Mouse (Mus musculus) naive thymus-derived CD4-positive, alpha-beta T cell, adult 2 months (primary cell): ENCODE results near the gene Srbd1.

Experiments
- DNase-seq: peaks from one replicate; pipeline ENCODE4 v3.0.0-alpha.2; 2011; ENCODE audit warnings: low read depth

Srbd1 gene

DNA sequence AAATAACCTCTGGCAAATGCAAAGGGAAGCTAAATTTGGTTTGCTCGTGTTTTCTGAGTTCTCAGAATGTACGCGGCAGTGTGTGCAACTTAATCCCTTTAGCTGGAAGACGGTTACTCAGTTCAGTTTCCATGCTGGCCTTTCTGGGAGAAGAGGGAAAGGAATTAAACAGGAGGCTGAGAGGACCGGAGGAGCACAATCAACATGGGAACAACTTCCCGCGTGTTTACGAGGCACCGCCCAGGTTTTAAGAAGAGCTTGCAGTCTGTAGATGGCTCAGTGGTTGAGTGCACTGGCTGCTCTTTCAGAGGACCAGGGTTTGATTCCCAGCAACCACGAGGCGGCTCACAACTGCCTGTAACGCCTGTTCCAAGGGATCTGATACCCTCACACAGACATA lies 109.8 kb downstream of the Srbd1 start:
- DNase-seq, result no peak

DNA sequence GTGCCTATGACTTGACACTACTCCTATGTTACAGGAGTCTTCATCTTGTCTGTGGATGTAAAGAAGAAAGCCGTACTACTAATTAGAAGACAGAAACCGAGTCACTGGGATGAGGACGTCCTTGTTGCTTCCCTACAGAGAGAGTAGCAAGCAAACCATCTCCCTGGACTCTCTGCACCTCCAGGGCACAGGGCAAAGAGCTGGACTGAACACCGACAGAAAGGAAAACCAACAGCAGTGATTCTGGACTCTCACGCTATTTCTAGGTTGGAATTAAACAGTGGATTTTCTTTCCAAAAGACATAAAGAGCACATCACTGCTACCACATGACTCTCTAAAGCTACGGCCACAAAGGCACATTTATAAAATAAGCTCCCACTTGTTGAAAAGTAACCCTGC lies 110.3 kb downstream of the Srbd1 start:
- peak; percentile 6 for DNase-seq

DNA sequence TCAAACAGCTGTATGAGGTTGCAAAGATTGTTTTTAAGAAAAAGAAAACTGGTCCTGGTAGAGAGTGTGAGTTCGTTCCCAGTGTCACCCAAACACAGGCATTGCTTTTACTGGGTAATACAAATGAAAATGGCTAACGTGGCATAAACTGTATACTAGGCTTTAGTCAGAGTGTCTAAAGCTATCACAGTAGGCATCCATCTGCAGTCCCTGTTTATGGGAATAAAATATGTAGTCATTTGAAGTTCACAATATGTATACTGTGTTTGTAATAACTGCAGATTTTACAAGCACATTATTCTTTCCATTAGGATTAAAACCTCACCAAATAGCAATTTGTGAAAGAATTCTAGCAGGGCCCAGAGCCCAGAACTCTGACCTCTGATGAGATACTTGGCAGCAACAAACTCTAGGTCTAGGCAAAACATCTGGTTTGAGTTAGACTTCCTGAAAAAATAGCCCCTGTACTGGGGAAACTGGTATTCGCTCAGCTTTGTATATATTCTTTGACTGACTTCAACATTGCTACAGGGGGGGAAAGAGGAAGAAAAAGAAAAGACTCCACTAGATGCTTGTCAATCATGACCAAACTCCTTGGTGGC lies 112.8 kb downstream of the Srbd1 start:
- DNase-seq, result no peak

DNA sequence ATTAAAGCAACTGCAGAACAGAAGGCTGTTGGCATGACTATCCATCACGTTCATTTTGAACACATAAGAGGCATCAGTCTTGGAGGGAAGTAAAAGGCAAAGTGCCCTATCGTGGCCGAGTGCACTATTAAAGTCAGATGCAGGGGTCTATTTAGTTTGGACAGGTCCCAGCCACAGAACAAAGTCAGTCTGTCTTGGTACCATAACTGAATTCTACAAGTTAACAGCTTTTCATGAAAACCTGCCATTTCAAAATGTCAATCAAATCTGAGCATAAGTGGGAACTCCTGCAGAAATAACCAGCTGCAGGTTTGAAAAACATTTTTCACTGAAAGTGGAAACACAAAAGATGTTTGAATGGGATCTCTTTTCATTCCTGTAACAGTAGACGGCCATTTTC lies 115.0 kb downstream of the Srbd1 start:
- DNase-seq, result no peak

DNA sequence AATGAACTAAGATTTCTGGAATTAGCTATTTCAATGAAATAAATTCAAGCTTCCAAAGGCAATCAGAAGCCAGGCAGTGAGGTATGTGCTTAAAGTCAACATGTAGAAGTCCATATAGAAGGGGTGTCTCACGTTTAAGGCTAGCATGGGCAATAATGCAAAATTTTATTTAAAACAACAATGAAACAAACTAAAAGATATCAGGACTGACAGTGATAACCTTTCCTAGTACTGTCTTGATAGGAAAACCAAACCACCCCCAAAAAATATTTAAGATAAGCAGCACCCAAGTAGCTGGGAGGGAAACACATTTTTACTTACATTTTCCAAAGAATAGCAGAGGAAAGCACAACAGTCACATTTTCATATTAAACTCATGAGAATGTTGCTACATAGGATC lies 115.8 kb downstream of the Srbd1 start:
- DNase-seq, result no peak

DNA sequence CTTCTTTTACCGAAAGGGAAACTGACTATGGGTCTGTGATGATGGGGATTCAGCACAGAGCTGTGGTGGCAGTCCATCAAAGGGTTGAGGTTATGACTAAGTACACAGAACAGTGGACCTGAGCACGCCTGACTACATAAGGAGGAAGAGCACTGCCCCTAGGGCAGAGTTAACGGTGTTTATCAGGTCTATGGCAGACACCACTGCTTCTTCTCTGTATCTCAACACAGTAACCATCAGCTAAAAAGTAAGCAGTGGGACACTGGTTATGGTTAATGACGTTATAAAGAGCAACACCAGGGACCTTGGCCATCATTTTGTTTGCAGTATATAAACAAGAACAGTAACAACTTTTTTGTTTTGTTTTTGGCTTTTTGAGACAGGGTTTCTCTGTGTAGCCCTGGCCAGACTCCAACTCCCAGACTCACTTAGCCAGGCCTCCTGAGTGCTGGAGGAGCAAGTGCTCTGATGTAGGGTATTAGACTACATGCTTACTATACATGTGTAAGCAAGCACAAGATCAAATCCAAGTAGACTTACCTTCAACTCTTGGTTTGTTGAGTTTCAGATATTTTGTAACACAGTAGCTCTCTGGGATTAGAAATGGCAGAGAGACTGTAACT lies 117.3 kb downstream of the Srbd1 start:
- DNase-seq, result no peak

DNA sequence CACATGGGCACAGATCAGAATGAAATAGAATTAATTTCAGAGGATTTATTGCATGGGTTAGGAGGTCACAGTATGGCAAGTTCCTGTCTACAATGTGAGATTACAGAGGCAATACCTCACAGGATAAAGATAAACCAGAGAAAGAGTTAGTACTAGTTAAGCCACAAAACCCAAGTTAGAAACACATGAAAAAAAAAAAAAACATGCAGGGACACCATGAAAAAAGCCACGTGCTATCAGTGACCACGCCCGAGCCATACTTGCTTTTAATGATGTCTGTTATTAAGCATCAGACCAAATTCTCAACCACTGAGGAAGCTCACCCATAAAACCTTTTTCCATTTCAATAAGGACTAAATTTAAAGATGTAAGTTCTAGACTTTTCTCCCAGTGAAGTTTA lies 120.4 kb downstream of the Srbd1 start:
- DNase-seq, result no peak

DNA sequence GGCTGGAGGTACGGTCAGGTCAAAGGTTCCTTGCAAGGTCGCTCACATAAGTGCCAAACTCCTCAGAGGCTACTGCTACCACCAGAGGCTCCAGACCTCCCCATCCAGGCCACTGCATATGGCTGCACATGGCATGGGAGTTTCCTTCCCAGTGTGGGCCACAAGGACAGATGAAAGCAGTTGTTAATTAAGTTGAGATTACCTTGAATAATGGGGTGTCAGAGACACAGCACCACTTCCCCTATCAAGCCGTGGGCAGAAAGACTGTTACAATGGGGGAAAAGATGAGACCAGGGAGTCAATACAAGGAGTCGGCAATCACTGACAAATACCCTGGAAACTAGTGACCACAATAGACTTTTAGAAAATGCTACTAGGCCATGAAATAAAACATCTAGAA lies 122.6 kb downstream of the Srbd1 start:
- DNase-seq, result no peak

DNA sequence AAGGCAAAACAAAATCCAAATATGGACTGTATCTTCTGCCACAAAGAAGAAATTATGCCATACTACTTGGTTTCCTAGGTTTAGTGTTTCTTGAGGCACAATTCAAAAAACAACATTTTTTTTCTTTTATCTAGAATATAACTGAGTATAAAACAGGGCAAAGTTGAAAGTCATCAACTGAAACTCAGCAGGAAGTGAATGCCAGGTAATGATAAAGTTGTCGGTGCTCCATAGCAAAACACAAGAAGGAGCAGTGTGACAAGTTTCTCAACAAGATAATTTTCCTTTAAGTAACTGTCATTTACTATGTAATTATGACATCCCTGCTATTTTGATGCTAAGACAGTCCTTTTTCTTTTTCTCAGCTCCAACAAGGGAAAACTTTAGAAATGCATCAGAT lies 123.2 kb downstream of the Srbd1 start:
- DNase-seq, result no peak

DNA sequence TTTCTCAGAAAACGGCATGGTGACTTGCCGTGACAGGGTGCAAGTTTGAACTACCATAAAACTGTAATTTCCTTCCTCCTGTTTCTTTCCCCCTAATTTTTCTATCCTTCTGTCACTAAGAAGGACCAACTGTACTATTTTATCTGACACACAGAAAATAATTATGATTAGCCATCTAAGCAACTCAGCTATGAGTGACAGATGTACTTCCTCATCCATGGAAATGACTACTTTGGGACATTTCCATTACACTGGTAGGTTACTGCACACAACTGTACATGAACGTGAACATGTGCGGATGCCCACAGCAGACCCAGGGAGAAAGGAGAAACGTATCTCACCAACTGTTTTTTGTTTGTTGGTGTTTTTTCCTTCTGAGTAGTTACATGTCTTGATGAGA lies 123.7 kb downstream of the Srbd1 start:
- DNase-seq, result no peak

DNA sequence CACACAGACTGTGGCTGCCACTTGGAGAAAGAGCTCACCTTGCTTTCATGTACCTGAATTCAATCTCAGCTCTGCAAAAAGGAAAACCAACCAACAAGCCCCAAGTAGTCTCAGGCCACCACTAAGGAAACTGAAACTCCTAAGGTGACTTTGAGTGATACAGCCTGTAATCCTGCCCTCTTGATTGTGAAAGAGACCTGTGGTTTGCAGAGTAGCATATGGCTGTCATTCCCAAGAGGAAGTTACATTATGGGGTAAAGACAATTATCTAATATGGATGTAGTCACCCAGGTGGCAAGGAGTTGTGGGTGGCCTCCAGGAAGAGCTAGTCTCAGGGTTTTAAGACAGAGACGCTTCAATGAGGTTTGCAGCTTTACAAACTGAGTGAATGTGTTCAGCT lies 125.2 kb downstream of the Srbd1 start:
- no peak for DNase-seq

DNA sequence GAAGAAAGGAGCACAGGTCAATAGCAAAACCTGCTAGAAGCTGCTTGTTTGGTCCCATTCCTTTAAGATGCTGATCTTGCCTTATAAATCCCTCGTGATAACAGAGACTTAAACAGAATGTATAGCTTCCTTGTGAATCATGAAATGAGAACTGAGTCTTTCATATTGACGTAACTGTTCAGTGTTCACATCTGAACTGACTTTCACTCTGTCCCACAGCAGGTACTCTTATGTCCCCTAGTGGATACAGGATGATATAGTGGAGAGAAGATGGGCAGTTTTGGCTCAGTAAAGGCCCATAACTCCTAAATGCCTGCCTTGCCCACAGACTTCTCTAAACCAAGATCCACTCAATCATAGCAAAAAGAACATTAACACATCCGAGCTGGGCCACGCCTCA lies 130.7 kb downstream of the Srbd1 start:
- DNase-seq, result no peak

DNA sequence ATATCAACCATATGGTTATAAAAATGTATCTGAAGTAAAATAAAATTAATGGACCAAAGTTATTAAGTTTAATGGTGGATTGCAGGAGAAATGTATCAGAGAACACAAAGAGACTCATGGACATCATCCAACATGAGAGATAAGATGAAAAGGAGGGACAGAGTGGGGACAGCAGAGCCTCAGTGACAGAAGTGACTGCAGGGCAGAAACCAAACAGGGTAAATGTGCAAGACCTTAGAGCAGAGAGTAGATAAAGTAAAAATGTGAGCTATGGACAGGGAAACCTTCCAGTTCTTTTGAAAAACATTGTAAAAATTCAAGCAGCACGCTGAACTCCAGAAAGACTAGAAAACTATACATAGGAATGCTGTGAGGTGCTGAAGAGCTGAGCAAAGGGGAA lies 132.4 kb downstream of the Srbd1 start:
- DNase-seq, result no peak

DNA sequence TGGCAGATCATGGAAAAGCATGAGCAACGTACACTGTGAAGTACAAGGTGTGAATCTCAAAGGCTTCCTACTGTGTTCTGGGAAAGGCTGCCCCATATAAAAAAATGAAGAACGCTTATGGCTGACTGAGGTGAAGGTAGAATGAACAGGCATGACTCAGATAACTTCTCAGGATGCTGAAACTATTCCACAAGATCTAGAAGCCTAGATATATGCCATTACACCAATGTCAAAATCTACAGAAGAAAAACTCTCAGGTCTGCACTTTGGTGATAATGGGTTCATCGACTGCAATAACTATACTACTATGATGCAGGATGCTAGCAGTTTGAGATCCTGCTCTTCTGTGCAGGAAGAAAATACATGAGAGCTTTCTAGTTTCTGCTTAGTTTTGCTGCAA lies 133.1 kb downstream of the Srbd1 start:
- no peak for DNase-seq

DNA sequence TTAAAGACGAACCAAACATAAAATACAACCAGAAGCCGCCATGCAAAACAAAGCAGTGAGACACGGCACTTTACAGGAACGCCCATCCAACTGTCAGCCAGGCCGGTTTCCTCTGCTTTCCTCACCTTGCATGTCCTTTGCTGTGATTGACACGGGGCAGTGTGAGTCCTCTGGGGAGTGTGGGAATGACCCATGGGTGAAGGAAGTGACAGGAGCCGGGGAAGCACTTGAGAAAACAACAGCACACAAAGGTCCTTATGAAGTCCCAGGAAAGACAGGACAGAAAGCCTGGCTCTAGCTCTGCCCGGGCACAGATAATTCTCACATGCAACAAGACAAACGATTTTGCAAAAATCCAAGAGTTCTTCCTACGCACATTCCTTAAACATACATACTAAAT lies 136.6 kb downstream of the Srbd1 start:
- DNase-seq, result no peak

DNA sequence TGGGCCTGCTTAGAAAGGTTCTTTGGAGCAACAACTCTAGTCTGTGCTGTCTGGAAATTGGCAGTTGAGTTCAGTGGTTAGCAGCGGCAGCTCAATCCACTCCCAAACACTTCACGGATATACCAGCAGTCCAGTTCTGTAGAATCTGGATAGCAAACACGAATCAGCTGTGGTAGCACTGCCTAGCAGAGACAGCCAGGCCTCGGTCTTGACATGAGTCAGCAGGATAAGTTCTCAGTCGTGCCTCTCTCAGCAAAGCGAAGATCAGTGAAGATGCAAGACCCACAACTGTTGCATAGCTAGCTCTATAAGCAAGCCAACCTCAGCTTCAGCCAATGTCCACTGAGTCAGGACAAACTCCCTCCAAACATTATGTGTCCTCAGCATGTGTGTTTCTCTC lies 142.9 kb downstream of the Srbd1 start:
- no peak for DNase-seq

DNA sequence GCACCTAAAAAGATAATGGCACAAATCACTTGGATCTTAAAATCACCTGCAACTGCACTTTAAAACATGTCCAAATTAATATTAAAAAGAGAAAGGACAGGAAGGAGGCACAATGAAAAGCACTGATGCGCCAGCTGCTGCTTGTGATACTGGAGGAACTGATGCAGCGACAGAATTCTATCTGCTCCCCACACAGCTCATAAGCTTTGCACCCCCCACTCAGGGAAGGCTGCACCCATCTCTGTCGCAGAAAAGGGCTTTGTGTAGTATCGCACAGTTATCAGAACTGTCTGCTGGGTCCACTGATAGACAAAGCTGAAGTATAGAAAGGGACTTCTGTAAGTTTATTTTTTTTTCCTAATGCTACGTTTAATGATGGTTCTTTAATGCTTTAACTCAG lies 143.3 kb downstream of the Srbd1 start:
- DNase-seq, result no peak

DNA sequence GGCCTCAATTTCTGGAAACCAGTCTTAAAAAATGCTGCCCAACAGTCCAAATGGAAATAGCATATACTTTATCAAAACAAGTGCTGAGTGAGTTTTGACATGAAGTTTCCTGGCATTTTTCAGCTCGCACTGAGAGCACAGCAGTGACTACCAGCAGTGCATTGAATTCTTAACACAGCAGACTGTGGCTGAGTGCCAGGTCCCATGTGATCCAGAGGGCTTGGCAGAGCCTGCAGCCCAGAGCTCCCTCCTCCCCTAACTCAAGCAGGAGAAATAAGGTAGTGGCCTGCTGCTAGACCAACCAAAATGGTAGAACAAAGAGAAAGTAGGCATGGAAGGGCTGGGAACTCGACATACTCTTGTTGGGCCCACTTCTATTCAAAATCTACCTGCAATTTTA lies 149.2 kb downstream of the Srbd1 start:
- DNase-seq, result no peak

DNA sequence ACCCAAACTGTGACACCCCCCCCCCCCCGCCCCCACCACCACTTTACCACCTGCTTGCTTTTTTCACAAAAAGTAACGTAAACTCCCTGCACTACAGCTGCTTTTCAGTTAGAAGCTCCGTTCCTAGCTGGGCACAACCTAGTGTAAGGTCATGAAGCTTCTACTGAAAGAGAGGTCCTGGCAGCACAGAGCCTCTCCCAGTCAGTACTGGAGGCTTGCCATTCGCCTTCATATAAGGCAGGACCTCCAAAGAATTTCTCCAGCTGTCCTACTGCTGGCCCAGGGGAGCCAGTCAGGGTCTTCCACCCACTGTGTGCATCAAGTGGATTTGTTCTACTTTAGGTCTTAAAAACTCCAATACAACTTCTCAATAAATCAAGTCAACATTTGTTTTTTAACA lies 149.9 kb downstream of the Srbd1 start:
- no peak for DNase-seq

DNA sequence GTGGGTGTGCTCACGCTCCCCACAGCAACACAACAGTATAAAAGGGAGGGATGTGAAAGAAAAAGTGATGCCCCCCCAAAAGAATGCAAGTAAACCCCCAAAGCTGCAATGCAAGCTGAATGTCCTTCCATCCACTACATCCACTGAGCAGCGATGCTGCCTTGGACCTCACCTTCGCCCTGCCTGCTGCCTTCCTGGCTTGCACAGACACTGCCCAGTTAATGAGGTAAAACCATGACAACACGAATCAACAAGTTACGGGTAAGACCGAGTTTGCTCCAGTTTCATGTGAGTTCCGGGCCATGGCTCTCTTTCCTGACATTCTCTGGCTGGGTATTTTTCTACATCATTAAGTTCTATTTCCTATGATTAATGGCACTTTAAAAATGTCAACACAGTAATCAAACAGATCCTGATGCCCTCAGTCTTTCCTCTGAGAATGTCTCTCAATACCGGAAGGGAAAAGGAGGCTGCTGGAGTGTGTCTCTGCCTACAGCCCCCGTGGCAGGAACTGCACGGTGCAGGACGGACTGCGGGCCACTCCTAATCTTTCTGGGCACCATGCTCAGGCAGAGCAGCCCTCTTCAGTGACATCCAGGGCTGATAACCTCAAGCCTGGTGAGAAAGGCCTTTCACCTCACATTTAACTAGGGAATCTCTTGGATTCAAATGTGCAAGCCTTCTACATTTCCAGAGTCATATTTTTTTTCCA lies 155.8 kb downstream of the Srbd1 start:
- DNase-seq, result no peak

DNA sequence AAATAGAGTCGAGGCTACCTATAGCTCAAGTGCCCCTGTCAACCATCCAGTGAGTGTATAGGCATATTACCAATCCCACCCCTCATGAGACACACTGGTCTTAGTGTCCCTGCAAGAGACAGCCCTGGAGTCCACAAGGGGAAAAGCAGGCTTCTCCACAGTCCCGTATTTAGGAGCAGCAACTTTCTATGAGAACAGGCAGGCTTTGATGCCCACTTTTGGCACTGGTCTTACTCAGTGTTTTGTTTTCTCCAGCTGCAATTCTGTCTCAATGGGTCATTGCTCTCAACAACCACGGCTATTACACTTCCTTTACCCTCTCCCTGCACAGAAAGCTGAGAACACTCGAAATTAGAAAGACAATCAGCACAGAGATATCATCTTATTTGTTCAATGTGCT lies 157.4 kb downstream of the Srbd1 start:
- no peak for DNase-seq

DNA sequence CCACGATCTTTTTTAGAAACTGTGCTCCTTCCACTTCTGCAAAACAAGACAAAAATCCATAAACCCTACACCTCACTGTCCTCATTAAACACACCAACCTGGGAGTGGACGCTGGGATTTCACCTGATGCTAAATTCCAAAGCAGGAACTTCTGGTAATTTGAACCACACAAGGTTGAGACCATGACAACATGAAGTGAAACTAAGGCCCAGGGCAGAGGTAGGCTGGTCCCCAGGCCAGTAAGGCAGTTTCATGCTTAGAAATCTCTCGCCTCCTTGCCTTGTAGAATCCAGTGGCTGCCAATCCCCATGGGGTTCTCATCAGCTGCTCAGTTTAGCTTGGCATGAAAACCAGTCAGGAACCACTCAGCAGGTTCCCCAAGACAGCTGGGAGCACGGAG lies 158.4 kb downstream of the Srbd1 start:
- DNase-seq, result no peak

DNA sequence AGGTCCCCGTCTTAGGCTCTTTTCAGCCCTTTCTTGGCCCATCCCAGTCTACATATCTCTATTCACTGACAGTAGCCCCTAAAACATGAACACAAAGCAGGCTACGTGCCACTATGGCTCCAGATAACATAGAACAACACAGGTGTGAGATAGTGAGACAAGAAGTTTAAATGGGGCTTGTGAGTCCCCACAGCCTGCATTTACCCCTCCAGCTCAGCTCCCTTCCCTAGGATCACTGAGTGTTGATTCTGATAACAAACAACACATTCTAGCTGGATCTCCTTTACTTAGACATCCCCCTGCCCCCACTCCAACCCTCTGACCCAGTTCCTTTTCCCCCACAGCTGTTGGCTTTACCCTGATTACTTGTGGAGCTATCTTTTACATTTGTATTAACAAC lies 158.8 kb downstream of the Srbd1 start:
- DNase-seq, result no peak

DNA sequence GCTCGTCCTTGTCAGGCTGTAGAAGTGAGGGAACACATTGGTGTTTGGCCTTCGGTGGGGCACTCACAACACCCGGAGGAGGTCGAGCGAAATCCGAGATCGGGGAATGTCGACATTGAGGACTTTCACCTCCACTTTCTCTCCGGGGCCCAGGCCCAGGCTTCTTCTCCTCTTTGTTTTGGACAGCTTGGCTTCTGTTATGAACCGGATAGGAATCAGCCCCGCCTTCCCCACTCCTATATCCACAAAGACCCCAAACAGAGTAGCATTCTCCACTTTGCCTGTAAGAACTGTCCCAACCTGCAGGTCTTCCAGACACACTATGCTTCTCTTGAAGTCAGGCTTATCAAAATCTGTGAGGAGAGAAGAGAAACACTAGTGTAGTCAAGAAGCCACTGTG lies 159.8 kb downstream of the Srbd1 start:
- DNase-seq, result no peak
